Mouse (Mus musculus): Measurements from ENCODE around the gene Pde9a.

Pde9a gene

DNA sequence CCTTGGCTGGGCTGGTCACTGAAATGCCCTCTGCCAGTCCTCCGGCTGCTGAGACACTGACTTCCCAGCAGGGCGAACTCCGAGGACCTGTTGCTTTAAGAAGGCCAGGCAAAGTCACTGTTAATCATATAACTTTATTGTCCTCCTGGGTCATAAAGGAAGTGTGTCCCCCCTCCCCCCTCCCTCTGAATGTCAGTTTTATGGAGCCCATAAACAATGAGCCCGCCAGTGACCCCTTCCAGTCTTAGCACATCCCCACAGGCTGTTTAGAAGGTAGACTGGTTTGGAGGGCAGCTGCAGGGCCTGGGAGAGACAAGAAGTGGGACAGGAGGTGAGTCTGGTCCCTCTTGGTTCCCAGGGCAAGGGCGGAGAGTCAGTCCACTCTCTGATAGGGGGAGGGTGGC is 46.9 kb downstream of the Pde9a start:
- DNase-seq (ENCODE audit: low spot score in 2 of 2), result no peak

GRCm38 (mm10) chr17:31433401-31433928 is 47.5 kb downstream of the Pde9a start:
- DNase-seq (ENCODE audit: low spot score in 2 of 2), result no peak

GRCm38 (mm10) chr17:31433978-31434797 is 48.2 kb downstream of the Pde9a start:
- DNase-seq (ENCODE audit: low spot score in 2 of 2), result no peak

DNA sequence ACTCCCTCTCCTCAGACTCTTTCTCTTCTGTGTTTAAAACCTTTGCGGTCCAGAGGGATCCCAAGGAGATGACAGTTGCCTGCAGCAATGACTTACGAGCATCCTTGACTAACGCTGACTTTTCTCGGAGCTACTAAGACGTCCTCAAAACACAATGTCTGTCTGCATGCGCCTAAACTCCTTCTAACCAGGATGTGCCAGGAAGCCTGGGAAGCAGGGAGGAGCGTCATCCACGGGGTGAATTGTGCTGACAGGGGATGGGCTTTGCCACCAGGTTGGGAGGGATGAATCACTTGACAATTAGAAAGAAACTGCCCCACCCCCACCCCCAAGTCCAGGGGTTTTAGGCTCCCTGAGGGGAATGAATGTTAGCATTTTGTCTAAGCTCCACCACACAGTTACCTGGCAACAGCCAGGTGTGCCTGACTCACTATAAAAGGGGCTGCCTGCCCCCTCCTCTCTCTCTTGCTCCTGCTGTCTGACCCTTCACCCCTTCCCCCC is 48.9 kb downstream of the Pde9a start:
- no peak for DNase-seq (ENCODE audit: low spot score in 2 of 2)

GRCm38 (mm10) chr17:31435934-31436813 is 50.2 kb downstream of the Pde9a start:
- no peak for DNase-seq (ENCODE audit: low spot score in 2 of 2)

- DNase-seq (ENCODE audit: low spot score in 2 of 2), result no peak
Measured at GRCm38 (mm10) chr17:31436814-31437406, 50.9 kb downstream of the Pde9a start.

DNA sequence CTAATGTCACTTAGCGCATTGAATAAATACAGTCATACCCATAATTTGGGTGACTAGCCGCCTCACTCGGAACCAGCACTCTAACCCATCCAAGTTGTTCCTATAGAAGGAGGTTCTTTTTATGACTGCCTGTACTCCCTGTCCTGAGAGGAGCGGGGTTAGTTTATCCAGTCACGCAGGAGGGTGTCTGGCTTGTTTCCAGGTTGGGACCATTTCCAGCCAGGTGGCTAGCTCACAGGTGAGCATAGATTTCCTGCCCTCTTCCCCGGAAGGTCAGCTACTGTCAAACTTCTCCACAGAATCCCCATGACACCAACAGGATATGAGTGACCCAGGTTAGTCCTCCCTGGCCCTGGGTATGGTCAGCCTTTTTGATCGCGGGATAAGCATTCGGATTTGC is 51.5 kb downstream of the Pde9a start:
- DNase-seq (ENCODE audit: low spot score in 2 of 2), result no peak

- DNase-seq (ENCODE audit: low spot score in 2 of 2), result no peak
Measured at GRCm38 (mm10) chr17:31439978-31440377, 54.0 kb downstream of the Pde9a start.

DNA sequence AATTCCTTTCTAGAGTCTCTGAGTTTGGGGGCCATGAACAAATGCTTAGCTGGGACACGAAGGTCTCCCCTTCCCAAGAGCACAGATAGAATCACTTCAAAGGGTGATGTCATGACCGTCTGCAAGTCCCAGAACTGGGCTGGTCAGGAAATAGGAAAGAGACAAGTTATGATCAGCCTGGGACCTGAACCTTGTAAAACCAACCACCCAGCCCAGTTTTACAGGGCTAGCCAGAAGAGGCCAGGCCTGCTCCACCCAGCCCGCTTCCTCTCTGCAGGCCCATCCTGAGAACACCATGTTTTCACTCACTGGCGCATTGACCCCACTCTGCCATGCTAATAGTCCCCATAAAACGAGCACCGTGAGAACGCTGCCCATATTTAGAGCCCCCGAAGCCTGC is 56.5 kb downstream of the Pde9a start:
- DNase-seq (ENCODE audit: low spot score in 2 of 2), result peak in 1 of 2 experiments; percentile 40

- DNase-seq (ENCODE audit: low spot score in 2 of 2), result no peak
Measured at GRCm38 (mm10) chr17:31444251-31444650, 58.2 kb downstream of the Pde9a start.

DNA sequence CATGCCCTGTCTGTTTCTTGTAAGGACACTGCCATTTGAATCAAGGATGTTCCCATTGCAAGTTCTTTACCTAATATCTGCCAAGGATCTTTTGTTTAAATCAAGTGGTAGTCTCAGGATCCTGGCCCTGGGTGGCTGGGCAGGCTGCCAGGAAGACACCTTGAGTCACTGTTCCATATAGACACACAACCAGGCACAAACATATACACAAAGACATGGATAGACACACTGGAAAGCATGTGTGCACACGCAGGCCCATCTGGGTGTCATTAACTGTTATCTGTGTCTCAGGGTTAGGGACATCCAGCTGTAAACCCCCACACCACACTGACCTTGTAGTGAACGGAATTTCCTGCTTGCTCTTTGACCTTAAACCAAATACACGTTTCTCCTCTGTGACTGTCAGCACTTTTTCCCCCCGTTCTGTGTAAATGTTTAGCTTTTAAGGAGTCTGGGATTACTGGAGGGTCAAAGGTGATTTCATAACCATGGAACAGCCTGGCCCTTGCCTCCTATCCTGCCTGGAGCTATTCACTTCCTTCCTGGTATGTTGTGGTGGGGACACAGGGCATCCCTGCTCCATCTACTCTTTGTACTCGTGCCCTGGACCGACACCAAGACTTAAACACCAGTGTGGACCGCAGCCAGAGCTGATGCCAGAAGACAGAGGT is 59.2 kb downstream of the Pde9a start:
- no peak for DNase-seq (ENCODE audit: low spot score in 2 of 2)

- no peak for DNase-seq (ENCODE audit: low spot score in 2 of 2)
Measured at GRCm38 (mm10) chr17:31447766-31448165, 61.8 kb downstream of the Pde9a start.

DNA sequence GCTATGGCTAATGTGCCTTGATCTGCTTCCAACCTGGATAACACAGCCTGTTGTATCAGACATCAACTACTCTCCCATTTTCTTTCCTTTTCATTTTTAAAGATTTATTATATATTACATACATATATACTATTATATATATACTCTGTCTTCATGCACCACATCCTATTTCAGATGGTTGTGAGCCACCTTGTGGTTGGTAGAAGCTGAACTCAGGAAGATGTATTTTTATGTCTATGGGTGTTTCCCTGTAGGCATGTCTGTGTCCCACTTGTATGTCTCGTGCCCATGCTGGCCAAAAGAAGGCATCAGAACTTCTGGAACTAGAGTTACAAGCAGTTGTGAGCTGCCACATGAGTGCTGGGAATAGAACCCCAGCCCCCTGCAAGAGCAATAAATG is 62.5 kb downstream of the Pde9a start:
- no peak for DNase-seq (ENCODE audit: low spot score in 2 of 2)

- no peak for DNase-seq (ENCODE audit: low spot score in 2 of 2)
Measured at GRCm38 (mm10) chr17:31450206-31450605, 64.2 kb downstream of the Pde9a start.

- no peak for DNase-seq (ENCODE audit: low spot score in 2 of 2)
Measured at GRCm38 (mm10) chr17:31451179-31451708, 65.2 kb downstream of the Pde9a start.

DNA sequence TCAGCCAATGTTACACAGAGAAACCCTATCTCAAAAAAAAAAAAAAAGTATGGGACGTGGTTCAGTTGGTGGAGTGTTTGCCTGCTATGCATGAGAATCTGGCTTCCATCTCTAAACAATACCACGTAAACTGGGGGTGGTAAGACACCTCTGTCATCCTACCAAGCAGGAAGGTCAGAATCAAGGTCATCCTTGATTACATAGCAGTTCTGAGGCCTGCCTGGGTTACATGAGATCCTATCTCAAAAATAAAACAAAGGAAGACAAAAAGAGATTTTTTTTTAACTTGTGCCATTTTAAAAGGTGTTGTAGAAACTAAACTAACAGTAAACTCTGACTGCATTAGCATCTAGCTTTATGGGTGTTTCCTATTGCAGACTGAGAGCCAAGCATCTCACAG is 66.8 kb downstream of the Pde9a start:
- DNase-seq (ENCODE audit: low spot score in 2 of 2), result no peak

GRCm38 (mm10) chr17:31453476-31453875 is 67.5 kb downstream of the Pde9a start:
- DNase-seq (ENCODE audit: low spot score in 2 of 2), result peak in 1 of 2 experiments; percentile 23

DNA sequence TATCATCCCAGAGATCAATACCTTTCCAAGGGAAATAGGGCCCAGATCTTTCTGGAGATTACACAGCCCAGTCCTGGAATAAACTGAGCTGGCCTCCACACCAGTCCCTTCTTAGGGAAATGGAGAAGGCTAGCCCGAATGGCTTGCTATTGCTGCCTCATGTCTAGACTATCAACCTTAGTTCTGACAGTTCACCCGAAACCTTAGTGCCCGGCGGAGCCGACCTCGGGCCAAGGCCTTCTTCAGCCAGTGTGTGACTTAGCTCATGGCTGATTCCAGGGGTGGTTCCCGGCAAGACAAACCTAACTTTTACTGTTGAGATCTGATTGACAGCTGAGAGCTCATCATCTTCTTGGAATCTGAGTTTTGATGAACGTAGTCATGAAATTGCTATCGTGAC is 68.0 kb downstream of the Pde9a start:
- DNase-seq (ENCODE audit: low spot score in 2 of 2), result no peak

GRCm38 (mm10) chr17:31456723-31457567 is 70.9 kb downstream of the Pde9a start:
- peak; percentile 42 to 49 for DNase-seq (ENCODE audit: low spot score in 2 of 2)

- DNase-seq (ENCODE audit: low spot score in 2 of 2), result no peak
Measured at GRCm38 (mm10) chr17:31460416-31460815, 74.4 kb downstream of the Pde9a start.
